Mouse (Mus musculus) neural tube, embryonic 12.5 days (tissue): ENCODE measurements at regions not wholly inside any gene's neighbourhood (a gene's known extent, or its start where the extent isn't known, plus 50 kb on each side); places are given as distances from the start of the nearest gene placed in this dataset.
A peak's percentile ranks its signal among the peaks of the same experiment; 100 is the strongest.

ENCODE experiments used
- ATAC-seq: fragments of 200-750 bp; cut with Nextera tagmentation; 2 replicates; pipeline ENCODE4 v1.8.0; 2017; ENCODE audit warnings: low read depth, mild to moderate bottlenecking, moderate TSS enrichment, moderate library complexity; ENCODE audit not compliant: low FRiP score
- H3K27ac ChIP-seq: fragments of 300-500 bp; sonication (generic); 2 replicates; pipeline ENCODE4 v1.5.1; 2016
- H3K27me3 ChIP-seq: fragments of 300-500 bp; sonication (generic); replicated peaks from 2 replicates; pipeline ENCODE4 v1.6.1; 2016; ENCODE audit warnings: mild to moderate bottlenecking
- H3K36me3 ChIP-seq: fragments of 300-500 bp; sonication (generic); 2 replicates; pipeline ENCODE4 v1.6.1; 2016; ENCODE audit warnings: mild to moderate bottlenecking
- H3K4me1 ChIP-seq: fragments of 300-500 bp; sonication (generic); 2 replicates; pipeline ENCODE4 v1.6.1; 2016
- H3K4me2 ChIP-seq: fragments of 300-500 bp; sonication (generic); replicated peaks from 2 replicates; pipeline ENCODE4 v1.6.1; 2016; ENCODE audit warnings: mild to moderate bottlenecking
- H3K4me3 ChIP-seq: fragments of 300-500 bp; sonication (generic); 2 replicates; pipeline ENCODE4 v1.5.1; 2016
- H3K9ac ChIP-seq: fragments of 300-500 bp; sonication (generic); 2 replicates; pipeline ENCODE4 v1.6.1; 2016; ENCODE audit warnings: mild to moderate bottlenecking
- H3K9me3 ChIP-seq: fragments of 300-500 bp; sonication (generic); 2 replicates; pipeline ENCODE4 v1.6.1; 2016; ENCODE audit warnings: mild to moderate bottlenecking
- WGBS: fragments of 180-500 bp; shearing (Covaris S2); methylation state at CpG from one replicate; pipeline ENCODE4 v1.1.7; 2016; 5-methylcytosine and 5-hydroxymethylcytosine counted together

- H3K9me3 ChIP-seq = no peaks in the 10 kb centered on the region
- no peaks in the 10 kb centered on the region for H3K27me3 ChIP-seq
- H3K4me3 ChIP-seq = no peak overlapping the region
- no peak overlapping the region for H3K27ac ChIP-seq
- H3K4me1 ChIP-seq = peaks cover 23% of the 10 kb centered on the region
- WGBS = 88% methylated on average over 6 of the region's 6 CpGs
- no peak overlapping the region for H3K4me2 ChIP-seq
- no peak for ATAC-seq
- no peak overlapping the region for H3K9ac ChIP-seq
- no peaks in the 10 kb centered on the region for H3K36me3 ChIP-seq
These were observed 128.0 kb downstream of the Kif26a start for GRCm38 (mm10) chr12:112274026-112274425.

- Histone ChIP-seq H3K4me1 (peaks cover 23% of the 10 kb centered on the region), H3K27me3 (no peaks in the 10 kb centered on the region), H3K9ac (no peak overlapping the region), H3K9me3 (no peaks in the 10 kb centered on the region), H3K4me3 (no peak overlapping the region), H3K27ac (no peak overlapping the region), H3K36me3 (no peaks in the 10 kb centered on the region), H3K4me2 (no peak overlapping the region)
- 51% methylated on average over 11 of the region's 11 CpGs for WGBS
- no peak for ATAC-seq
These were observed 128.7 kb downstream of the Kif26a start for GRCm38 (mm10) chr12:112274756-112275155.

GRCm38 (mm10) chr12:112276651-112277050, 130.6 kb downstream of the Kif26a start:
- no peak for ATAC-seq
- Histone ChIP-seq H3K27me3 (no peaks in the 10 kb centered on the region), H3K4me2 (no peak overlapping the region), H3K27ac (no peak overlapping the region), H3K4me3 (no peak overlapping the region), H3K4me1 (peaks cover 23% of the 10 kb centered on the region), H3K9ac (no peak overlapping the region), H3K36me3 (no peaks in the 10 kb centered on the region), H3K9me3 (no peaks in the 10 kb centered on the region)
- 23% methylated on average over 7 of the region's 7 CpGs for WGBS

GRCm38 (mm10) chr12:112277511-112277910, 131.5 kb downstream of the Kif26a start:
- Histone ChIP-seq H3K27ac (no peak overlapping the region), H3K4me3 (no peak overlapping the region), H3K9me3 (no peaks in the 10 kb centered on the region), H3K9ac (no peak overlapping the region), H3K4me1 (peaks cover 23% of the 10 kb centered on the region), H3K36me3 (no peaks in the 10 kb centered on the region), H3K27me3 (no peaks in the 10 kb centered on the region), H3K4me2 (no peak overlapping the region)
- 35% methylated on average over 14 of the region's 14 CpGs for WGBS
- no peak for ATAC-seq

GRCm38 (mm10) chr12:112285096-112285495, 139.1 kb downstream of the Kif26a start:
- 56% methylated on average over 15 of the region's 15 CpGs for WGBS
- H3K27me3 ChIP-seq = peaks cover 3% of the 10 kb centered on the region; the same call in 1 of the 2 replicates

GRCm38 (mm10) chr12:112288786-112289185, 142.8 kb downstream of the Kif26a start:
- H3K27me3 ChIP-seq = peaks cover 3% of the 10 kb centered on the region; the same call in 1 of the 2 replicates
- H3K27ac ChIP-seq = no peak overlapping the region
- peaks cover 7% of the 10 kb centered on the region; the same call in 1 of the 2 replicates for H3K4me1 ChIP-seq
- no peak for ATAC-seq
- H3K36me3 ChIP-seq = no peaks in the 10 kb centered on the region
- H3K9ac ChIP-seq = no peak overlapping the region
- H3K9me3 ChIP-seq = no peaks in the 10 kb centered on the region
- no peak overlapping the region for H3K4me3 ChIP-seq
- no peak overlapping the region for H3K4me2 ChIP-seq
- WGBS = 73% methylated on average over 3 of the region's 3 CpGs

More at GRCm38 (mm10) chr12:112285096-112285495, 139.1 kb downstream of the Kif26a start:
- peaks cover 7% of the 10 kb centered on the region; the same call in 1 of the 2 replicates for H3K4me1 ChIP-seq
- no peak overlapping the region for H3K9ac ChIP-seq
- no peak overlapping the region for H3K4me3 ChIP-seq
- H3K36me3 ChIP-seq = no peaks in the 10 kb centered on the region
- no peaks in the 10 kb centered on the region for H3K9me3 ChIP-seq
- no peak for ATAC-seq
- no peak overlapping the region for H3K4me2 ChIP-seq
- no peak overlapping the region for H3K27ac ChIP-seq

- Histone ChIP-seq H3K4me1 (peaks cover 4% of the 10 kb centered on the region; the same call in 1 of the 2 replicates), H3K27me3 (peaks cover 3% of the 10 kb centered on the region; the same call in 1 of the 2 replicates), H3K9me3 (no peaks in the 10 kb centered on the region), H3K27ac (no peak overlapping the region), H3K9ac (no peak overlapping the region), H3K36me3 (no peaks in the 10 kb centered on the region), H3K4me3 (no peak overlapping the region), H3K4me2 (no peak overlapping the region)
- 92% methylated on average over 9 of the region's 9 CpGs for WGBS
- no peak for ATAC-seq
These were observed 144.3 kb downstream of the Kif26a start for GRCm38 (mm10) chr12:112290299-112290698.

- Histone ChIP-seq H3K36me3 (no peaks in the 10 kb centered on the region), H3K4me1 (peaks cover 4% of the 10 kb centered on the region; the same call in 1 of the 2 replicates), H3K9ac (no peak overlapping the region), H3K4me3 (no peak overlapping the region), H3K27ac (no peak overlapping the region), H3K4me2 (no peak overlapping the region), H3K9me3 (no peaks in the 10 kb centered on the region), H3K27me3 (peaks cover 2% of the 10 kb centered on the region; the same call in 1 of the 2 replicates)
- no peak for ATAC-seq
- 78% methylated on average over 16 of the region's 16 CpGs for WGBS
These were observed 145.9 kb downstream of the Kif26a start for GRCm38 (mm10) chr12:112291748-112292561.

GRCm38 (mm10) chr12:112293105-112293504, 147.1 kb downstream of the Kif26a start:
- no peaks in the 10 kb centered on the region for H3K9me3 ChIP-seq
- H3K9ac ChIP-seq = no peak overlapping the region
- no peaks in the 10 kb centered on the region for H3K36me3 ChIP-seq
- H3K4me3 ChIP-seq = no peak overlapping the region
- peaks cover under 1% of the 10 kb centered on the region; the same call in 1 of the 2 replicates for H3K4me1 ChIP-seq
- WGBS = 61% methylated on average over 13 of the region's 13 CpGs
- H3K27me3 ChIP-seq = 0 out of 2 replicates have a peak, but pooled peaks cover 3% of the 10 kb centered on the region
- H3K27ac ChIP-seq = no peak overlapping the region
- H3K4me2 ChIP-seq = no peak overlapping the region
- ATAC-seq = peak; percentile 54; the same call in 1 of the 2 replicates

- peaks cover 13% of the 10 kb centered on the region for H3K27me3 ChIP-seq
- H3K4me3 ChIP-seq = no peak overlapping the region
- peaks cover 12% of the 10 kb centered on the region for H3K4me1 ChIP-seq
- no peak overlapping the region for H3K27ac ChIP-seq
- no peak overlapping the region for H3K9ac ChIP-seq
- 81% methylated on average over 6 of the region's 6 CpGs for WGBS
- no peak for ATAC-seq
- H3K36me3 ChIP-seq = no peaks in the 10 kb centered on the region
- no peak overlapping the region for H3K4me2 ChIP-seq
- no peaks in the 10 kb centered on the region for H3K9me3 ChIP-seq
These were observed 149.4 kb downstream of the Kif26a start for GRCm38 (mm10) chr12:112295337-112295941.

- Histone ChIP-seq H3K4me1 (peaks cover 30% of the 10 kb centered on the region), H3K27me3 (peaks cover 29% of the 10 kb centered on the region), H3K4me3 (no peak overlapping the region), H3K27ac (no peak overlapping the region), H3K4me2 (no peak overlapping the region), H3K9me3 (no peaks in the 10 kb centered on the region), H3K9ac (no peak overlapping the region), H3K36me3 (no peaks in the 10 kb centered on the region)
- WGBS = 90% methylated on average over 8 of the region's 8 CpGs
- ATAC-seq = no peak
These were observed 152.5 kb downstream of the Kif26a start for GRCm38 (mm10) chr12:112298521-112298920.

- Histone ChIP-seq H3K4me3 (no peak overlapping the region), H3K36me3 (no peaks in the 10 kb centered on the region), H3K9me3 (no peaks in the 10 kb centered on the region), H3K9ac (no peak overlapping the region), H3K4me2 (no peak overlapping the region), H3K4me1 (peaks cover 30% of the 10 kb centered on the region), H3K27me3 (peaks cover 32% of the 10 kb centered on the region), H3K27ac (no peak overlapping the region)
- peak; percentile 35; the same call in 1 of the 2 replicates for ATAC-seq
- 49% methylated on average over 5 of the region's 5 CpGs for WGBS
These were observed 153.1 kb downstream of the Kif26a start for GRCm38 (mm10) chr12:112299089-112299488.
